Mouse (Mus musculus): ENCODE data around the gene Gpn1.

Gene Gpn1

DNA sequence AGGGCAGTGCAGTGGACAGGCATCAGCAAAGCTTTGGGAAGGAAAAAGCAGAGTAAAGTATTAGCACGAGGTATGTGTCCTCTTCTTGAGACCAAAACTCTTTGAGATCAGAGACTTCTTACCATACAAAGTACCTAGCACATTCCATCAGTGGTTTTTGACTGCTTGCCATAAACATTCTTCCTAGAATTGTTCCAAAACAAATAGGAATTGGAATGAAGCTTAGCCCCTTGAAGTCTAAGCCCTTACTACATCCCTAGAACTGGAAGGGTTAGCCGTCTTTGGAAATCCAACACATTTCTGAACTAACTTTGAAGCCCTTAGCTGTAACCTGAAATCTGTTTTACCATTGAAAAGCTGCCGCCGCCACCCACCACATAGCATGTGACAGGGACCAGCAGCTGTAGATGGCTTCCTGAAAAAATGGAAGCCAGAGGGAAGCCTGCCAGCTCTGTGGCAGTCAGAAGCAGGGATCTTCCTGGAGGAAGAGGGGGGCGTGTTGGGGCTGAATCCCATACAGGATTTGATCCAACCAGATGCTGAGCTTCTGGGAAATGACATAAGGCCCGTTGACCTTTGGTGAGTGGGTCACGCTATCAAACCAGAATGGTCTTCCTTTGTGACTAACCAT, 67.6 kb downstream of the Gpn1 start:
- DNase-seq = peak; percentile 54

Measured in kidney, adult 11 months (tissue).